In the genomic region with DNA sequence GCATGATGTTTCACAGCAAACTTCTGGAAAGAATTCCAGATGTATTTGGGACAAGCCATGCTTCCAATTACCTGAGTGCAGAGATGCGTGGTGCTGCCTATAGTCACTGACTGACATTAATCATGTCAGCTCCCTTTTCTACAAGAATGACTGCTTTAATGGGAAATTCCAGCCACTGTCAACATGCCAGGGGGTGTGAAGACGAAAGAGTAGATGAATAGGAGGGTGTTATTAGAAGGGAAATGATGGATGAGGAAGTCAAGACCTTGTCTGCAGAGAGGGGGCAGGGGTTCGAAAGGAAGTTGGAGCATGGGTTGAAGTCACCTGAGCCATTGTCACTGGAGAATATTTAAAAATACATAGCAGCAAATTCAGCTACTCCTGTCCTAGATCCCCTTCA, we compare ENCODE assay signal across 13 mouse cellular contexts.
"Had no signal": no experiment of that assay in that cellular context is flagged by ENCODE, and none has a peak within 500 bp of the region (broad histone marks: within the 10 kb centered on the region; RNA-seq: fewer than 3 reads in every experiment).

No protein-coding gene starts in this region.

- H3K4me3 ChIP-seq: left cerebral cortex, adult 2 months; limb, embryonic 15.5 days; liver, embryonic 12.5 days; midbrain, embryonic 15.5 days; neural tube, embryonic 13.5 days; stomach, embryonic 15.5 days had no signal

- DNase-seq: kidney, postnatal 14 days; lung, embryonic 14.5 days; lung, postnatal 10 days; lung, postnatal 4 days; right cerebral cortex, postnatal 14 days; thymus, postnatal 4 days had no signal

- H3K36me3 ChIP-seq: limb, embryonic 15.5 days; liver, embryonic 12.5 days; midbrain, embryonic 15.5 days; neural tube, embryonic 13.5 days; stomach, embryonic 15.5 days had no signal

- H3K9me3 ChIP-seq: limb, embryonic 15.5 days; liver, embryonic 12.5 days; midbrain, embryonic 15.5 days; neural tube, embryonic 13.5 days; stomach, embryonic 15.5 days had no signal

- ATAC-seq: liver, embryonic 12.5 days; midbrain, embryonic 15.5 days had no signal

- H3K4me2 ChIP-seq: limb, embryonic 15.5 days; liver, embryonic 12.5 days; lung, embryonic 14.5 days; midbrain, embryonic 11.5 days; midbrain, embryonic 15.5 days; neural tube, embryonic 13.5 days; stomach, embryonic 15.5 days had no signal

- H3K27ac ChIP-seq: left cerebral cortex, adult 2 months; limb, embryonic 15.5 days; liver, embryonic 12.5 days; midbrain, embryonic 15.5 days; neural tube, embryonic 13.5 days; stomach, embryonic 15.5 days had no signal

- H3K27me3 ChIP-seq: limb, embryonic 15.5 days; liver, embryonic 12.5 days; midbrain, embryonic 15.5 days; neural tube, embryonic 13.5 days; stomach, embryonic 15.5 days had no signal

- H3K4me1 ChIP-seq: limb, embryonic 15.5 days; liver, embryonic 12.5 days; midbrain, embryonic 15.5 days; neural tube, embryonic 13.5 days; stomach, embryonic 15.5 days had no signal

- H3K9ac ChIP-seq: limb, embryonic 15.5 days; liver, embryonic 12.5 days; lung, embryonic 14.5 days; midbrain, embryonic 15.5 days; neural tube, embryonic 13.5 days; stomach, embryonic 15.5 days had no signal
